Mouse (Mus musculus) ES-Bruce4 (cell line): ENCODE results near the gene Zfr2.

Experiments used
- CTCF ChIP-seq: IDR thresholded peaks from one replicate; pipeline ENCODE4 v1.8.1; 2011; ENCODE audit warnings: low read depth, low read length
- EP300 ChIP-seq: IDR thresholded peaks from 2 replicates; pipeline ENCODE4 v1.6.1; 2011; ENCODE audit warnings: low read depth, low read length; ENCODE audit not compliant: insufficient read depth
- POLR2A ChIP-seq: IDR thresholded peaks from one replicate; pipeline ENCODE4 v1.8.1; 2011; ENCODE audit warnings: low read length; ENCODE audit not compliant: insufficient read depth

GRCm38 (mm10) chr10:81238618-81239017, 5.7 kb downstream of the Zfr2 start:
- no peak for TF ChIP-seq POLR2A
- no peak for TF ChIP-seq EP300
- no peak for TF ChIP-seq CTCF
